Mouse (Mus musculus) heart, embryonic 16.5 days (tissue): Measurements from ENCODE around the gene Casz1. TPM values are rescaled to one million over a fixed set of nuclear protein-coding genes. Genes with fewer than 3 reads are reported as not detected.

Experiments used
- ATAC-seq: fragments of 200-750 bp; cut with Nextera tagmentation; replicated peaks from 2 replicates; pipeline ENCODE4 v1.8.0; 2017; ENCODE audit warnings: moderate number of reproducible peaks; ENCODE audit not compliant: insufficient read depth, low FRiP score; ENCODE audit errors: extremely low read depth
- H3K27ac ChIP-seq: fragments of 300-500 bp; sonication (generic); 2 replicates; pipeline ENCODE4 v1.5.1; 2014; ENCODE audit warnings: mild to moderate bottlenecking, low read length, control low read depth, moderate library complexity
- H3K27me3 ChIP-seq: fragments of 300-500 bp; sonication (generic); 2 replicates; pipeline ENCODE4 v1.6.1; 2014; ENCODE audit warnings: low read length, mixed read lengths; ENCODE audit not compliant: control insufficient read depth, insufficient read depth
- H3K36me3 ChIP-seq: fragments of 300-500 bp; sonication (generic); 2 replicates; pipeline ENCODE4 v1.6.1; 2014; ENCODE audit not compliant: control insufficient read depth, insufficient read depth
- H3K4me1 ChIP-seq: fragments of 300-500 bp; sonication (generic); 2 replicates; pipeline ENCODE4 v1.6.1; 2014; ENCODE audit warnings: low read length, mixed read lengths; ENCODE audit not compliant: control insufficient read depth, insufficient read depth
- H3K4me2 ChIP-seq: fragments of 300-500 bp; sonication (generic); 2 replicates; pipeline ENCODE4 v1.6.1; 2014; ENCODE audit warnings: low read depth, mild to moderate bottlenecking, control low read depth, low read length
- H3K4me3 ChIP-seq: fragments of 300-500 bp; sonication (generic); 2 replicates; pipeline ENCODE4 v1.5.1; 2014; ENCODE audit warnings: mild to moderate bottlenecking, control low read depth, low read length
- H3K9ac ChIP-seq: fragments of 300-500 bp; sonication (generic); 2 replicates; pipeline ENCODE4 v1.6.1; 2014; ENCODE audit warnings: low read length, control low read depth
- H3K9me3 ChIP-seq: fragments of 300-500 bp; sonication (generic); replicated peaks from 2 replicates; pipeline ENCODE4 v1.6.1; 2016; ENCODE audit warnings: low read length; ENCODE audit not compliant: control insufficient read depth
- WGBS: fragments of 180-500 bp; shearing (Covaris S2); extraction: QIAGEN DNeasy Blood & Tissue Kit; methylation state at CpG from one replicate; pipeline ENCODE4 v1.1.7; 2014; 5-methylcytosine and 5-hydroxymethylcytosine counted together
- polyA plus RNA-seq: library from polyadenylated mRNA; unstranded; fragments of >200 nt; fragmentation: Nextera tagmentation; extraction: Ambion mirVana; gene quantifications from 2 replicates; pipeline ENCODE4 v1.2.1, GENCODE M21; 2015

The Casz1 gene
- polyA plus RNA-seq, 1 experiment from 2014 or later: 22.4 TPM

GRCm38 (mm10) chr4:148946071-148946470 is 141.8 kb downstream of the Casz1 start:
- Histone ChIP-seq H3K27me3 (no peaks in the 10 kb centered on the region), H3K27ac (peak overlapping the region; percentile 68), H3K4me2 (no peak overlapping the region), H3K9me3 (no peaks in the 10 kb centered on the region), H3K9ac (no peak overlapping the region), H3K4me1 (peaks cover 25% of the 10 kb centered on the region), H3K36me3 (peaks cover 26% of the 10 kb centered on the region), H3K4me3 (no peak overlapping the region)
- WGBS: 77% methylated on average over 8 of the region's 8 CpGs
- 0 out of 2 replicates have a peak, but pooled peaks have one; percentile 7 for ATAC-seq

GRCm38 (mm10) chr4:148947833-148948388 is 143.7 kb downstream of the Casz1 start:
- Histone ChIP-seq H3K4me2 (no peak overlapping the region), H3K4me1 (peaks cover 39% of the 10 kb centered on the region), H3K27me3 (no peaks in the 10 kb centered on the region), H3K9me3 (no peaks in the 10 kb centered on the region), H3K36me3 (peaks cover 23% of the 10 kb centered on the region), H3K27ac (no peak overlapping the region), H3K9ac (no peak overlapping the region), H3K4me3 (no peak overlapping the region)
- 50% methylated on average over 10 of the region's 10 CpGs for WGBS
- ATAC-seq: no peak

DNA sequence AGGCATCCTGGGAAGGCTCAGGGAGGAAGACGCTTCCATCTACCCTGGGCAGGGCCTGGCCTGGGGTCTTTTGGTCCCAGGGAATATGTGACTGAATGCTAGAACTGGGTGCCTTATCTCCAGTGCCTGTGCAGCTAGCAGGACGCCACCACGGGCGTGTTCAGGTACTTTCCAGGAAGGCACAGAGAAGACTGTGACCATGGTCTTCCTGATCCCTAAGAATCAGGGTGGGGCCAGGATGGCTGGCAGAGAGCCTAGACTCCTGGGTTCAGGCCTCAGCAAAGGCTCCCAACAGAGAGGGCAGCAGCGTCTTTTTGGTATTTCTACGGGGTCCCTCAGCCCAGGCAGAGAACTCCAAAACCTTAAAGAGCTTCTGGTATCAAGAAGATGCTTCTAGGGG is 146.3 kb downstream of the Casz1 start:
- Histone ChIP-seq H3K9ac (peak overlapping the region; percentile 36), H3K4me2 (no peak overlapping the region), H3K36me3 (peaks cover 20% of the 10 kb centered on the region), H3K4me1 (peaks cover 47% of the 10 kb centered on the region), H3K27me3 (peaks cover 6% of the 10 kb centered on the region), H3K4me3 (no peak overlapping the region), H3K27ac (peak overlapping the region; percentile 92), H3K9me3 (no peaks in the 10 kb centered on the region)
- peak; percentile 1; the same call in 1 of the 2 replicates for ATAC-seq
- 49% methylated on average over 6 of the region's 6 CpGs for WGBS

GRCm38 (mm10) chr4:148950932-148951650 is 146.9 kb downstream of the Casz1 start:
- Histone ChIP-seq H3K4me1 (peaks cover 44% of the 10 kb centered on the region), H3K27ac (peak overlapping the region; percentile 92), H3K27me3 (peaks cover 6% of the 10 kb centered on the region), H3K36me3 (peaks cover 20% of the 10 kb centered on the region), H3K9me3 (no peaks in the 10 kb centered on the region), H3K4me3 (peak overlapping the region; percentile 36), H3K4me2 (peak overlapping the region; percentile 52), H3K9ac (peak overlapping the region; percentile 61)
- 23% methylated on average over 25 of the region's 25 CpGs for WGBS
- ATAC-seq: peak; percentile 40

DNA sequence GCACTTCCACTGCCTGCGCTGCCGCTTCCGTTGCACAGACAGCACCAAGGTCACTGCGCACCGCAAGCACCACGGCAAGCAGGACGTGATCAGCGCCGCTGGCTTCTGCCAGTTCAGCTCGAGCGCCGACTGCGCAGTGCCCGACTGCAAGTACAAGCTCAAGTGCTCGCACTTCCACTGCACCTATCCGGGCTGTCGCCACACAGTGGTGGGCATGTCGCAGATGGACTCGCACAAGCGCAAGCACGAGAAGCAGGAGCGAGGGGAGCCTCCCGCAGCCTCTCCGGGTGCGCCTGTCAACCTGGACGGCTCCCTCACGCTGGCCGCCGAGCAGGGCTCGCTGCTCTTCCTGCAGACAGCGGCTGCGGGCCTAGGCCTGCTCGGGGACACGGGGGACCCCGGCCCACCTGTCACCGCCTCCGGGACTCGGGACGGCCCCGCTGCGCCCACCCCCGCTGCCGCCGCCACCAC is 147.6 kb downstream of the Casz1 start:
- Histone ChIP-seq H3K4me2 (peak overlapping the region; percentile 52), H3K9me3 (no peaks in the 10 kb centered on the region), H3K4me3 (peak overlapping the region; percentile 36), H3K36me3 (peaks cover 20% of the 10 kb centered on the region), H3K4me1 (peaks cover 44% of the 10 kb centered on the region), H3K27me3 (peaks cover 6% of the 10 kb centered on the region), H3K9ac (peak overlapping the region; percentile 61), H3K27ac (peak overlapping the region; percentile 92)
- ATAC-seq: no peak
- 14% methylated on average over 44 of the region's 44 CpGs for WGBS

- no peak for ATAC-seq
- H3K4me2 ChIP-seq: peak overlapping the region; percentile 52
- H3K9me3 ChIP-seq: no peaks in the 10 kb centered on the region
- H3K4me3 ChIP-seq: peak overlapping the region; percentile 36
- no peak overlapping the region for H3K27ac ChIP-seq
- 23% methylated on average over 66 of the region's 69 CpGs for WGBS
- H3K4me1 ChIP-seq: peaks cover 46% of the 10 kb centered on the region
- peak overlapping the region; percentile 61 for H3K9ac ChIP-seq
- peaks cover 6% of the 10 kb centered on the region for H3K27me3 ChIP-seq
- peaks cover 15% of the 10 kb centered on the region for H3K36me3 ChIP-seq
Measured at GRCm38 (mm10) chr4:148952328-148953222, 148.3 kb downstream of the Casz1 start.

- H3K27me3 ChIP-seq: peaks cover 6% of the 10 kb centered on the region
- H3K4me3 ChIP-seq: no peak overlapping the region
- H3K4me2 ChIP-seq: no peak overlapping the region
- peaks cover 2% of the 10 kb centered on the region; the same call in 1 of the 2 replicates for H3K36me3 ChIP-seq
- ATAC-seq: peak; percentile 64
- H3K9ac ChIP-seq: peak overlapping the region; percentile 54
- H3K9me3 ChIP-seq: no peaks in the 10 kb centered on the region
- WGBS: 58% methylated on average over 14 of the region's 14 CpGs
- peaks cover 52% of the 10 kb centered on the region for H3K4me1 ChIP-seq
- peak overlapping the region; percentile 81 for H3K27ac ChIP-seq
Measured at GRCm38 (mm10) chr4:148955131-148955813, 151.0 kb downstream of the Casz1 start.

GRCm38 (mm10) chr4:148960011-148960410 is 155.8 kb downstream of the Casz1 start:
- ATAC-seq: peak; percentile 86
- peaks cover 29% of the 10 kb centered on the region for H3K4me1 ChIP-seq
- peak overlapping the region; percentile 36 for H3K4me3 ChIP-seq
- H3K27ac ChIP-seq: peak overlapping the region; percentile 97
- WGBS: 47% methylated on average over 12 of the region's 12 CpGs
- no peaks in the 10 kb centered on the region for H3K27me3 ChIP-seq
- no peaks in the 10 kb centered on the region for H3K9me3 ChIP-seq
- H3K36me3 ChIP-seq: 0 out of 2 replicates have a peak, but pooled peaks cover 3% of the 10 kb centered on the region
- H3K9ac ChIP-seq: peak overlapping the region; percentile 78
- H3K4me2 ChIP-seq: peak overlapping the region; percentile 62
